Mouse (Mus musculus) layer of hippocampus, adult 11-12 months (tissue): Measurements from ENCODE around the gene Slc51b.

Source experiments
- DNase-seq: peaks from one replicate; pipeline ENCODE4 v3.0.0; 2022; ENCODE audit warnings: low spot score

Gene Slc51b

GRCm38 (mm10) chr9:65422760-65423501, at the start of gene Slc51b:
Gene Slc51b, minus strand, starts transcription at chr9:65422955.
- DNase-seq, result no peak

GRCm38 (mm10) chr9:65467686-65468085, 44.9 kb upstream of the Slc51b start:
- DNase-seq, result no peak

GRCm38 (mm10) chr9:65465241-65465640, 42.5 kb upstream of the Slc51b start:
- no peak for DNase-seq

DNA sequence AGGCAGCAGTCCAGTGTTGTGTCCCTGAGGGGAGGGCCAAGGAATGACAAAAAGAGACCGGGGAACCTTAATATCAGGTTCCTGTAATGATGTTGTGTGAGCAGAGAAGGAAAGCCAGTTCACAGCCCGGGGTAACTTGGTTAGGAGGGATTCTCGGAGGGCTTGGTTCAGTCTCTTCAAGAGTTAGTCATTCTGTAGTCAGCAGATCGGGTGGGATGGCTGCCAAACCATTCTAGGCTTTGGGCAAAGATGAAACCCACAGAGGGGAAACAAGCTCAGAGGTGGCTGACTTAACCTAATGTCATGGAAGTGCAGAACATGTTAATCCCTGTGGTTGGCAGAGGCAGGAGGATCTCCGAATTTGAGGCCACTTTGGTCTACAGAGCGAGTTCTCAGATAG, 41.4 kb upstream of the Slc51b start:
- DNase-seq, result peak; percentile 56

DNA sequence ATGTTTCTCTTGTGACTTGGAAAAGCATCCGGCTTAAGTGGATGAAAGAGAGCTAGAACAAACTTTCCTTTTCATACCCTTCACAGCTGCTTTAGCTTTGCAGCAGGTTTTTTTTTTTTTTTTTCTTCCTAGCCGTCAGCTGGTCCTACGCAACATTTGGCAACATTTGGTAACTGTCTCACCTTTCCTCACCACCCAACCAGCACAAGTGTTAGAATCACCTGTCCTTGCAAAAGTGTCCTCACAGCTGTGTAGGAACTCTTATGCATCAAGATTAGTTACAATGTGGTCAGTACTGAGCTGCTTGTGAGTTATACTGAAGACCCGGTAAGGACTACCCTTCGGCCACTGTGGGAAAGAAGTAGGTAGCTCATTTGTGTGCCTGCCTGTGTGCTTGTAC, 39.8 kb upstream of the Slc51b start:
- DNase-seq, result no peak

DNA sequence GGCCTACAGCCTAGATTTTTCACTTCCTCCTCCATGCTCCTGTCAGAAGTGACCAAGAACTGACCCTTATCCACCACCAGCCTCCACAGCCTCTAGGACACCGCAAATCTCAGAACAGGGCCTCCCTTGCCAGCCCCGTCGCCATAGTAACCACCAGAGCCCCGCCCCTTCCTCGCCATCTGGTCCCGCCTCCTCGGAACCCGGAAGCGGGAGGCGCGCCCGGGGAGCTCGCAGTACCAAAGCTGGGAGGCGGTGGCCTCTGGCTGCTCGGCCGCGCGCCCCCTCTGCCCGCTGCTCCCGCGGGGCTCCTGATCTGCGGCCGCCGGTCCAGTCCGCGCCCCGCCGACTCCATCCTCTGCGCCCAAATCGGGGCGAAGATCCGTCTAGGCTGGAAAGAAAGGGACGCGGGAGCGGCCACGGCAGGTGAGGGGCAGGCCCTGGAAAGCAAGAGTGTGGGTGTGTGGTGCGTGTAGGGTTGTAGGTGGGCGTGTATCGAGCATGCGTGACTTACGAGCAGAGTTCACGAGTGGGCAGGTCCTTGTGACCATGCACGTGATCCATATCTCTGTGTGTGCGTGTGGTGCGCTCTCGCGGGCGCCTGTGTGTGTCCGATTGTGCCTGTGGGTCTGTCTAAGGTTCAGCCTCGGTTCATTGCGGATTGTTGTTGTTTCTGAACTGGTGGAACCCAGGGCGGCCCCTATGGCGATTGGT, 38.1 kb upstream of the Slc51b start, which contains the start of gene Spg21:
Gene Spg21 (plus strand): TSS at position 216 of the 711 bp plus-strand sequence.
- peak; percentile 95 for DNase-seq

GRCm38 (mm10) chr9:65460198-65460597, 37.4 kb upstream of the Slc51b start:
- DNase-seq, result no peak

GRCm38 (mm10) chr9:65458975-65459374, 36.2 kb upstream of the Slc51b start:
- no peak for DNase-seq

GRCm38 (mm10) chr9:65447951-65448350, 25.2 kb upstream of the Slc51b start:
- DNase-seq, result no peak

DNA sequence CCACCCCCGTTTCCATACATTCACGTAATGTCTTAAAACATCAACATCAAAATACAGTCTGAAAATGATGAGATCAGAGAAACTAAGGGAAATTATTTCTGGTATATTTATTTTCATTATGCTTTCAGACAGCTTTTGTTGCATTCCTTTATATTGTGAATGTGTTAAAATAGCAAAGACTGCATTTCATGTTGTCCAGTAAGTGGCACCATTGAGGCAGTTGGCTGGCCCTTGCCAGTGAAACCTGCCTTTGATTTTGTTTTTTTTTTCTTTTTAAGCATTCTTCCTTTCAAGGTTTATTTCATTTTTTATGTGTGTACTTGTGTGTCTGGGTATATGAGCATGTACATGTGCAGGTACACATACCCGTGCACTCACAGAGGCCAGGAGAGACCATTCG, 21.9 kb upstream of the Slc51b start:
- no peak for DNase-seq

GRCm38 (mm10) chr9:65435671-65436301, 13.0 kb upstream of the Slc51b start, which contains the start of gene Mtfmt:
Gene Mtfmt, plus strand, starts transcription at chr9:65435782.
- peak; percentile 94 for DNase-seq

DNA sequence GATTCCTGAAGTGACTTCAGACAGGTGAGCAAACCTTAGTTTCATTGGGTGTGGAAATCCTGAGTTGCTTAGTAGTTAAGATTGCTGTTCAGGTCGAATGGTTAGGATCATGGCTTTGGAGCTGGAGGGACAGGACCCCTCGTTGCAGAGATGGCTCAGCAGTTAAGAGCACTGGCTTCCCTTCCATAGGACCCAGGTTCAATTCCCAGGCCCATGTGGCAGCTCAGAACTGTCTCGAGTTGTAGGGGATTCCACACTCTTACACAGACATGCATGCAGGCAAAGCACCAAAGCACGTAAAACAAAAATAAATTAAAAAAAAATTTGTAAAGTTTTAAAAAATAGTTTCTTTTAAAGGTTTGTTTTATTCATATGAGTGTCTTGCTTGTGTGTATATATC, 12.5 kb upstream of the Slc51b start:
- no peak for DNase-seq

- DNase-seq, result peak; percentile 42
These were observed 11.4 kb upstream of the Slc51b start for GRCm38 (mm10) chr9:65434140-65434539.

GRCm38 (mm10) chr9:65432236-65432635, 9.5 kb upstream of the Slc51b start:
- DNase-seq, result peak; percentile 92

GRCm38 (mm10) chr9:65430921-65431320, 8.2 kb upstream of the Slc51b start:
- DNase-seq, result no peak

DNA sequence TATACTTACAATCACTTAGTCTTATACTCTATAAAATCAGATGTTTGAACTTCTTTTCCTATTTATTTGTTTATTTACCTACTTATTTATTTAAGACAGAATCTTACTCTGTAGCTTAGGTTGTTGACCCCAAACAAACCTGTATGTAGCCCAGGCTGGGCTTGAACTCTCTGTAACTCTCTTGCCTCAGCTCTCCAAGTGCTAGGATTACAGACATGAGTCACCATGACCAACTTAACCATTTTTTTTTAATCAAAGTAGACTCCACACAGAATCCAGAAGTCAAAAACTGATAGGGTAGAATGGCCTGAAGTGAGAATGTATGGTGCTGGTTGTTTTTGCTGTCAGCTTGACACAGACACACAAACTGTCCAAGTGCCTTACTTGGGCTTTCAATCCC, 7.6 kb upstream of the Slc51b start:
- DNase-seq, result no peak

GRCm38 (mm10) chr9:65428003-65428402, 5.2 kb upstream of the Slc51b start:
- no peak for DNase-seq

DNA sequence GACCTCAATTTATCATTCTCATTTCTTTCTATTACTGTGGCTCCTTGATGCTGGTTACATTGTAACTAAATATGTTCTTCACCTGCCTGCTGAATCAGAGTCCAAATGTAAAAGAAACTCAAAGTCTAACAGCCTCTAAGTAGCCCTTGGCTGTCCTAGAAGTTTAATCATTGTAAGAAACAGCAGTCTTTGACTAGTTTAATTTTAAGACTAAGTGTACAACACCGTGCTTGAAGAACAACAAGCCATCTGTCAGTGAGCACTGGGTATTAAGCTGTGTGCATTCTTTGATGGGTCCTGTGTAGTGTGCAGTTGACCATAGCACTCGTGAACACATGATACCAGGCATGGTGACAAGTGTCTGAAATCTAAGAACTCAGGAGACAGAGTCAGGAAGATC, 4.8 kb upstream of the Slc51b start:
- no peak for DNase-seq

- DNase-seq, result no peak
These were observed 1.6 kb upstream of the Slc51b start for GRCm38 (mm10) chr9:65424393-65424792.

DNA sequence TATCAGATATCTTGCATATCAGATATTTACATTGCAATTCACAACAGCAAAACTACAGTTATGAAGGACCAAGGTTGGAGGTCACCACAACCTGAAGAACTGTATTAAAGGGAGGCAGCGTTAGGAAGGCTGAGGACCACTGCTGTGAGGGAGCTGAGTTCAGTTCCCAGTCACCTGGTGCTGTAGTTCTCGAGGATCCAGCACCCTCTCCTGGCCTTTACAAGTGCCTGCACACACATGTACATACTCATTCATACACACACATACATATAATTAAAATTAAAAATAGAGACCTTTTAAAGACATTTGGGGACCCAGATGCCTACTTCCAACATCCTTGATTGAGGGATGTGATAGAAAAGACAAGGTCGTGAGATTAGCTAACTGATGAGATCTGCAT, 3.1 kb downstream of the Slc51b start:
- DNase-seq, result no peak

DNA sequence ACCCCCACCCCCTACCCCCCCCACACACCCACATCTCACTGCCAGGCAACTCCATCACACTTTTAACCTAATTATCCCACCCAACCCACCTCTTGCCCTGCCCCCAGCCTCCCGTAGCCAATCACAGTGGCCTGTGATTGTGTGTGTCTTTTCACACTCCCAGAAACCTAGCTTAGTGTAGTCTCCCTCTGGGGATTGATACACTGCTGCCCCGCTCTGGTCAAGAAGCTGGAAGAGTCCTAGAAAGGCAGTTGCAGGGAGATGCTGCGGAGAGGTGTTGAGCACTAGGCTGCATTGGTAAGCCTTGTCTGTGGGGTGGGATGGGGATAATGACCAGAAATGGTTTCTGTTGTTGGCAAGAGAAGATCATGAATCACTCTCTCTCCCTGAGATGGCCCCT, 5.0 kb downstream of the Slc51b start:
- no peak for DNase-seq

DNA sequence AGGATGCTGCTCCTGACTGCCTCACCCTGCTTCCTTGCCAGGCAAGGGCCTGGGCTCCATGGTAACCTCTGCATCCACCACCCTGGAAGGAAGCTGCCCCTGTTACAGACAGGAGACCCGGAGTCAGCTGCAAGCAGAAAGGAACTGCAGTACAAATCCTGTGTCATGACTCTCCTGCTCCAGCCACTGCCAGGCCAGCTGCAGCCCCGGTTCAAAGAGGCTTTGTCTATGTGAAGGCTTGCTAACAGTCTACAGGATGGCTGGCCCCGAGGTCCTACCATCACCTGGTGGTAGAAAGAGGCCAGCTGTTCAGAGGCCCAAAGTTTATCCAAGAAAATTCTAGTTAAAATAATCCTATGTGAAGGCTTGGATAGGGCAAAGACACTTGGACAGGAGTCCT, 11.4 kb downstream of the Slc51b start:
- DNase-seq, result peak; percentile 40

- no peak for DNase-seq
These were observed 12.4 kb downstream of the Slc51b start for GRCm38 (mm10) chr9:65410378-65410777.
